Mouse (Mus musculus) E14TG2a.4 (cell line): Measurements from ENCODE around the gene Il17d.

ENCODE experiments used
- CTCF ChIP-seq: conservative IDR thresholded peaks from 2 replicates; pipeline ENCODE4 v1.5.1; 2014; ENCODE audit warnings: low read length
- NANOG ChIP-seq: IDR thresholded peaks from 2 replicates; pipeline ENCODE4 v1.6.1; 2014; ENCODE audit warnings: borderline replicate concordance, low read length, mixed read lengths

DNA sequence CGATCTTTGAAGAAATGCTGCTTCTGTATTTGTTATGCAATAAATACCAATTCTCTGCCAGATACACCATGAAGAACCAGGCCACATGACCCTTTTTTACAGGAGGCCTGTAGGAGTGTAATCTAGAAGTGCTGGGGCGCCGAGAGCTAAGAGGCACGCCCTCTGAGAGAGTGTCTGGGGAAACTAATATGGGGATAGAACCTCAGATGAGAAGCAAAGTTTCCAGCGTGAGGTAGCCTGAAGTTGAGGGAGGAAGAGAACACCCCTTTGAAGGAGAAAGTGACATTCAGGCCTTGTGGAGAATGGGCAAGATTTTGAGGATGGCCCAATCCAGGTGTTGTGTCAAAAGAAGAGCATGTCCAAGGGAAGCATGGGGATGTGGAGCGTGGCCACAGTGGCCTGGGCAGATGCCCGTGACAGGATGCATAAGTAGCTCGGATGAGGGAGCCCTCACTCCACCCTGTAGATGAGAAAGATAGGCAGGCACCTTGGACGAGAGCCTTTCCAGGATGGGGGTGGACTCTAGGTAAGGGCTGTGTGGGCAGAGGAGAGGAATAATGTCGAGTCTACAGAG is 1.6 kb downstream of the Il17d start:
- TF ChIP-seq CTCF: no peak
- no peak for TF ChIP-seq NANOG
